Comparison of ENCODE assay signal across 13 mouse cellular contexts in the genomic region with DNA sequence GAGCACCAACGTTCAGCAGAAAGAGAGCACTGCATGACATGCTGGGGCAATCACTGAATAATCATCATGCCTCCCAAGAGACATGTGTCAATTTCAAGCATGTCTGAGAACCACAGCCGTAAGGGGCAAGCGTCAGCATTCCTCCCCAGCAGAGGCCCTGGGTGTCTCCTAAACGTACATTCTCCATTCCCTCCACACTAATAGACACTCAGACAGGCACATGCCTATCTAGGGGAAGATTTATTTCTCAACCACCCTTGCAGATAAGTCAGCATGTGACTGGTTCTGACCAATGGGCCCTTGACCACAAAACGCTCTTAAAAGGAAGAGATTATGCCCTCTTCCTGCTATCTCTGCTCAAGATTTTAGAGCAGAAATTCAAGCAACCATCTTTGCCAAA. TPM values are rescaled to one million over a fixed set of nuclear protein-coding genes. Genes with fewer than 3 reads are reported as not detected.
DNase-seq lines count a peak whose midpoint lies in the region; ATAC-seq lines count a peak whose summit lies in the region.
"Had no signal": no experiment of that assay in that cellular context is flagged by ENCODE, and none has a peak within 500 bp of the region (broad histone marks: within the 10 kb centered on the region; RNA-seq: fewer than 3 reads in every experiment).

No protein-coding gene starts in this region.

- ATAC-seq in hindbrain, embryonic 12.5 days (ENCODE audit: low FRiP score), result no peak
- ATAC-seq in limb, embryonic 15.5 days (ENCODE audit: insufficient number of reproducible peaks, low FRiP score, low TSS enrichment, low read depth), result no peak
- ATAC-seq: forebrain, postnatal 0 days had no signal

- 45% methylated on average over 5 of the region's 5 CpGs for WGBS in hindbrain, embryonic 12.5 days
- 51% methylated on average over 5 of the region's 5 CpGs for WGBS in hindbrain, embryonic 10.5 days
- WGBS in limb, embryonic 15.5 days, result 25% methylated on average over 5 of the region's 5 CpGs

- H3K27ac ChIP-seq in hindbrain, embryonic 12.5 days, result peak overlapping the region; percentile 48; the same call in 1 of the 2 replicates
- H3K27ac ChIP-seq in hindbrain, embryonic 10.5 days, result no peak overlapping the region
- peak overlapping the region; percentile 80 for H3K27ac ChIP-seq in limb, embryonic 15.5 days
- H3K27ac ChIP-seq: heart, embryonic 10.5 days; kidney, postnatal 0 days; midbrain, embryonic 12.5 days had no signal

- no peaks in the 10 kb centered on the region for H3K27me3 ChIP-seq in hindbrain, embryonic 12.5 days
- no peaks in the 10 kb centered on the region for H3K27me3 ChIP-seq in hindbrain, embryonic 10.5 days (ENCODE audit: insufficient read depth, poor library complexity, severe bottlenecking)
- no peaks in the 10 kb centered on the region for H3K27me3 ChIP-seq in limb, embryonic 15.5 days
- H3K27me3 ChIP-seq: midbrain, embryonic 12.5 days had no signal

- H3K4me2 ChIP-seq in hindbrain, embryonic 12.5 days (replicated peaks), result no peak overlapping the region
- no peak overlapping the region for H3K4me2 ChIP-seq in limb, embryonic 15.5 days
- H3K4me2 ChIP-seq: midbrain, embryonic 12.5 days had no signal

- no peak for DNase-seq in hindbrain, embryonic 10.5 days (ENCODE audit: low spot score)
- peak; percentile 40 for DNase-seq in 3T3-L1 (ENCODE audit: low read depth, low spot score)
- peak; percentile 32 for DNase-seq in NIH3T3 (ENCODE audit: low read depth)
- DNase-seq in thymus, postnatal 14 days, result no peak
- DNase-seq in urinary bladder, adult 2 months (ENCODE audit: low spot score), result no peak
- DNase-seq in layer of hippocampus, postnatal 36 days, result no peak
- DNase-seq: adrenal gland, postnatal 14 days; forebrain, postnatal 0 days had no signal

- no peak overlapping the region for H3K9ac ChIP-seq in hindbrain, embryonic 12.5 days
- no peak overlapping the region for H3K9ac ChIP-seq in limb, embryonic 15.5 days
- H3K9ac ChIP-seq: forebrain, postnatal 0 days; midbrain, embryonic 12.5 days had no signal

- H3K9me3 ChIP-seq in hindbrain, embryonic 12.5 days (replicated peaks), result no peaks in the 10 kb centered on the region
- H3K9me3 ChIP-seq in hindbrain, embryonic 10.5 days, result no peaks in the 10 kb centered on the region
- H3K9me3 ChIP-seq in limb, embryonic 15.5 days, result no peaks in the 10 kb centered on the region
- H3K9me3 ChIP-seq: heart, embryonic 10.5 days; midbrain, embryonic 12.5 days had no signal

- H3K4me3 ChIP-seq in hindbrain, embryonic 12.5 days, result no peak overlapping the region
- H3K4me3 ChIP-seq in hindbrain, embryonic 10.5 days, result no peak overlapping the region
- no peak overlapping the region for H3K4me3 ChIP-seq in limb, embryonic 15.5 days
- H3K4me3 ChIP-seq: heart, embryonic 10.5 days; midbrain, embryonic 12.5 days had no signal

- no peaks in the 10 kb centered on the region for H3K36me3 ChIP-seq in hindbrain, embryonic 12.5 days
- no peaks in the 10 kb centered on the region for H3K36me3 ChIP-seq in hindbrain, embryonic 10.5 days
- H3K36me3 ChIP-seq in limb, embryonic 15.5 days, result no peaks in the 10 kb centered on the region
- H3K36me3 ChIP-seq: heart, embryonic 10.5 days; midbrain, embryonic 12.5 days had no signal

- H3K4me1 ChIP-seq in hindbrain, embryonic 12.5 days, result peaks cover 7% of the 10 kb centered on the region; the same call in 1 of the 2 replicates
- H3K4me1 ChIP-seq in hindbrain, embryonic 10.5 days (replicated peaks), result peaks cover 12% of the 10 kb centered on the region
- H3K4me1 ChIP-seq in limb, embryonic 15.5 days, result peaks cover 18% of the 10 kb centered on the region
- H3K4me1 ChIP-seq: midbrain, embryonic 12.5 days had no signal

RNA-seq across cellular contexts. Expression of gene Ankrd44, which starts 37.7 kb away (rescaled TPM):
- 20.9 and 23.4 TPM in 2 replicates for polyA plus RNA-seq in hindbrain, embryonic 12.5 days (2016; fragmentation: Nextera tagmentation; extraction: Ambion mirVana)
- 11.0 and 11.9 TPM in 2 replicates for polyA plus RNA-seq in hindbrain, embryonic 10.5 days (2016; fragmentation: Nextera tagmentation; extraction: Ambion mirVana)
- polyA plus RNA-seq in limb, embryonic 15.5 days (2015; fragmentation: Nextera tagmentation; extraction: Ambion mirVana), result 19.1 and 20.2 TPM in 2 replicates
- polyA plus RNA-seq in urinary bladder, adult 2 months (2012; rRNA removed), result 28.1 and 30.7 TPM in 2 replicates
- 10 to 100 TPM; 13.5 to 16.5 TPM for total RNA-seq in layer of hippocampus, postnatal 36 days (2021)

Comparison
In these comparisons a context has a peak if more than half of its experiments do, and no peak if none do; other contexts are left out.
1. DNase-seq: peak in 3T3-L1 (single experiment) and NIH3T3 (single experiment); none in hindbrain, embryonic 10.5 days (single experiment), thymus, postnatal 14 days (single experiment), urinary bladder, adult 2 months (single experiment) and layer of hippocampus, postnatal 36 days (0 of 2).